Mouse (Mus musculus): ENCODE results near the gene Fam168b.

DNA sequence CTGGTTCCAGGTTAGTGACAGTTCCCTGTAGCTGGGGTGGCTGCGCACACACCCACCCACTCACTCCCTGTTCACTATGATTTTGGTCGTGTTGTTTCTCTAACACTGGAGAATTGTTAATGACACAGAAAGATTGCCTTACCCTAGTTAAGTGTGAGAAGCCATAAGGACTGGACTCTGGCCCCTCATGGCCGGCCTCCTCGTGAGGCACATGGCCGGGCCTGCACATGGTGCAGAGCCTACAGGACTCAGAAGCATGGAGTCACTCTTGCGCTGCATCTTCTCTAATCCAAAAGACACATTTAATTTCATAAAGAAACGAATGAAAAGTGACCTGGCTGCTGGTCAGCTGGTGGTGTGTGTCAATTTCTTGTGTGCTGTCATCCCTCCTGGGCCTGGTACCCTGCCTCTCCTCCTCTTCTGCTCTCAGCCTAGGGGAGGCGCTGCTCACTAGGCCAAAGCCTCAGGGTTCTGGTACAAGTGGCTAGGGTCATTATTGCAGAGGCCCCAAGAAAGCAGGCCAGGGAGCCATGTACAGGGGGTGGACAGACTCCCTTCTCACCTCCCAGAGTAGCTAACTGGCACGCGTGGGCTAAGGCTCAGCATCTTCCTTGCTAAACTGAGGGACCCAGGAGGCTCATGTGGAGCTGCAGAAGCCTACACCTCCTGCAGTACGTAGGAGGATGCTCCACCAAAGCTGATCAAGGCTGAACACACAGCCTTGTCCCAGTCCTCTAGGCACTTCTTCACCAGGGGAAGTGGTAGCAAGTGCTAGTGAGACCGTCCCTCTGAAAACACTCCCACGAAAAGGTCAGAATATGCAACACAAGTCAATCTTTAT, 30.2 kb downstream of the Fam168b start:
- TF ChIP-seq CTCF (IDR thresholded peaks at IDR 0.05; ENCODE audit: low read depth), result peak; percentile 38; the same call in 1 of the 2 replicates
- no peak for TF ChIP-seq EP300 (IDR thresholded peaks at IDR 0.05; ENCODE audit: low read depth)

All from liver, postnatal 0 days (tissue).